Mouse (Mus musculus) limb, embryonic 12.5 days (tissue): ENCODE measurements around the gene Lgr6. TPM values are rescaled to one million over a fixed set of nuclear protein-coding genes. Genes with fewer than 3 reads are reported as not detected.

Source experiments
- ATAC-seq: fragments of 200-750 bp; cut with Nextera tagmentation; 2 replicates; pipeline ENCODE4 v1.8.0; 2017; ENCODE audit warnings: low read depth, moderate TSS enrichment; ENCODE audit not compliant: insufficient number of reproducible peaks, insufficient read depth, low FRiP score, low TSS enrichment
- H3K27ac ChIP-seq: fragments of 300-500 bp; sonication (generic); 2 replicates; pipeline ENCODE4 v1.5.1; 2016; ENCODE audit warnings: mild to moderate bottlenecking, moderate library complexity
- H3K27me3 ChIP-seq: fragments of 300-500 bp; sonication (generic); 2 replicates; pipeline ENCODE4 v1.6.1; 2016; ENCODE audit warnings: mild to moderate bottlenecking, moderate library complexity
- H3K36me3 ChIP-seq: fragments of 300-500 bp; sonication (generic); 2 replicates; pipeline ENCODE4 v1.6.1; 2016; ENCODE audit warnings: mild to moderate bottlenecking, moderate library complexity
- H3K4me1 ChIP-seq: fragments of 300-500 bp; sonication (generic); replicated peaks from 2 replicates; pipeline ENCODE4 v1.6.1; 2016
- H3K4me2 ChIP-seq: fragments of 300-500 bp; sonication (generic); 2 replicates; pipeline ENCODE4 v1.6.1; 2016; ENCODE audit warnings: mild to moderate bottlenecking, moderate library complexity
- H3K4me3 ChIP-seq: fragments of 300-500 bp; sonication (generic); replicated peaks from 2 replicates; pipeline ENCODE4 v1.5.1; 2016; ENCODE audit warnings: mild to moderate bottlenecking
- H3K9ac ChIP-seq: fragments of 300-500 bp; sonication (generic); replicated peaks from 2 replicates; pipeline ENCODE4 v1.6.1; 2016; ENCODE audit warnings: mild to moderate bottlenecking, moderate library complexity
- H3K9me3 ChIP-seq: fragments of 300-500 bp; sonication (generic); 2 replicates; pipeline ENCODE4 v1.6.1; 2016; ENCODE audit warnings: mild to moderate bottlenecking, moderate library complexity
- WGBS: fragments of 180-500 bp; shearing (Covaris S2); methylation state at CpG from one replicate; pipeline ENCODE4 v1.1.7; 2016; 5-methylcytosine and 5-hydroxymethylcytosine counted together
- polyA plus RNA-seq: library from polyadenylated mRNA; unstranded; fragments of >200 nt; fragmentation: Nextera tagmentation; extraction: Ambion mirVana; gene quantifications from 2 replicates; pipeline ENCODE4 v1.2.1, GENCODE M21; 2016

Lgr6 gene
- polyA plus RNA-seq, 1 experiment from 2014 or later = 1.6 TPM

DNA sequence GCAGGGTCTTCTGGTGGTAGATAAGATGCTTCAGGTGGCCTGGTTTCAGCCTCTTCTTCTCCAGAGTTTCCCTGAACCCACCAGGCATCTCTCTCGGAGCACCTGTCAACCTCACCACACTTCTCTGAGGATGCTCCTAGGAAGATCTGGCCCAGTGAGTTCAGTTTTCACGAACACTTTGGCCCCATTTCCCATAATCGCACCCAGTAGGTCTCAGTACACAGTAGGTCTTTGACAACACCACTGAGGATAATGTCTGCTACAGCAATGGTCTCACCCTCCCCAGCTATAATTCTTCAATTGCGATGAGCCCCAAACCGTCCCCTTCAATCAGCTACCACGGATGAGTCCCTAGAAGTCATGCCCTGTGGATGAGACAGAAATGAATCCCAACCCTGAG lies 7.6 kb downstream of the Lgr6 start:
- no peak overlapping the region for H3K9ac ChIP-seq
- no peak overlapping the region for H3K4me3 ChIP-seq
- no peak overlapping the region for H3K4me2 ChIP-seq
- H3K9me3 ChIP-seq = no peaks in the 10 kb centered on the region
- H3K4me1 ChIP-seq = peaks cover 13% of the 10 kb centered on the region; the same call in 1 of the 2 replicates
- H3K27ac ChIP-seq = no peak overlapping the region
- H3K36me3 ChIP-seq = no peaks in the 10 kb centered on the region
- H3K27me3 ChIP-seq = peaks cover 50% of the 10 kb centered on the region
- ATAC-seq = no peak
- WGBS = 93% methylated on average over 6 of the region's 6 CpGs

DNA sequence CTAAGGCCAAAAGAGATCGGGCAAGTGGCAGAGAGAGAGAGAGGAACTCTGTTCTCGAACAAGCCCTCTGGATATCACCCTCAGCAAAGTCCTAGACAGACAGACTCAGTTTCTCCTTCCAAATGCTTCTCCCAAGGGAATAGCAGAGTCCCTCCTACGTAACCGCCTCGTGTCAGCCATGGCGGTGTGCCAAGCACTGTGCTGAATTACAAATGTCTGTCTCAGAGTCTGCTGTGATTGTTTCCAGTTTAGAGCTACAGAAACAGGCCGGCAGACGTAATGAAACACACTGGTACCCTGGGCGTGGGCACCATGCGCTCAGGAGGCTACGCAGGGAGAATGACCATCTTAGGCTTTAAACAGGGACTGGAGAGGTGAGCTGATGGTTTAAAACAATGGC lies 8.8 kb downstream of the Lgr6 start:
- H3K4me2 ChIP-seq = no peak overlapping the region
- H3K4me3 ChIP-seq = no peak overlapping the region
- 80% methylated on average over 11 of the region's 11 CpGs for WGBS
- no peak for ATAC-seq
- no peak overlapping the region for H3K27ac ChIP-seq
- no peak overlapping the region for H3K9ac ChIP-seq
- no peaks in the 10 kb centered on the region for H3K9me3 ChIP-seq
- peaks cover 39% of the 10 kb centered on the region for H3K27me3 ChIP-seq
- peaks cover 13% of the 10 kb centered on the region; the same call in 1 of the 2 replicates for H3K4me1 ChIP-seq
- H3K36me3 ChIP-seq = no peaks in the 10 kb centered on the region

DNA sequence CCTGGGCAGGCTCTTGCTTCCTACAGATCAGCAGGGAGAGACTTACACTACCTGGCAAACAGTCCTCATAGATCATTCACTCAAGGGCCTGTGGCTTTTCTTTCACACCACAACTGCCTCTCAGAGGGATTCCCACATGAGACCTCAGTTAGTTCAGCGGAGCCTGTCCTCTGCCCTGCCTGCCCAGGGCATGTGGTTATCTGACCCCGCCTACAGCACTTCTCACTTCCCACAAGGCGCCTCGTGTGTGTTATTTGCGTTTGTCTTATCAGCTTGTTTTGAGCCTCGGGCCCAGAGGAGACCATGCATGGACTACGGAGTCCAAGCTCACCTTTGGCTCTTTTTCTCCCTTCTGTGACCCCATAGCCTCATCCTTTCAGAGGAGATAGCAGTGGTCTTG lies 9.9 kb downstream of the Lgr6 start:
- no peak overlapping the region for H3K27ac ChIP-seq
- no peaks in the 10 kb centered on the region for H3K36me3 ChIP-seq
- no peak overlapping the region for H3K4me3 ChIP-seq
- WGBS = 39% methylated on average over 7 of the region's 7 CpGs
- ATAC-seq = no peak
- no peak overlapping the region for H3K9ac ChIP-seq
- H3K4me2 ChIP-seq = no peak overlapping the region
- H3K4me1 ChIP-seq = peaks cover 13% of the 10 kb centered on the region; the same call in 1 of the 2 replicates
- H3K9me3 ChIP-seq = no peaks in the 10 kb centered on the region
- H3K27me3 ChIP-seq = peaks cover 32% of the 10 kb centered on the region

DNA sequence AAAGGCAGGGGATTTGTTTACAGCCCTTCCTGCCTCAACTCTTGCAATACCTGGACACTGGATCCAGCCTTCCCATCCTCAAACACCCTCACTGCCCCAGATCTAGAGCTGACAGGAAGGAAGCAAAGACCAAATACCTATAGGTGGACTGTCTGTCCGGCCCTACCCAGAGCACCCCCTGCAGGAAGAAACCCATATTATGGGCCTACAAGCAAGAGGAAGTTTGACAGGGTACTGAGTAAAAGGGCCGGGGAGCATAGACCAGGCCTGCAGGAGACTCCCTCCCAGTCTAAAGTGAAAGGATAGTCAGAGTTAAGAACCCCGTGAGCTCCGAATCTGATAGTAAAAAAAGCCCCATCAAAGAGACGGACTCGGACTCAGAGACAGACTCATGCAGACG lies 10.4 kb downstream of the Lgr6 start:
- Histone ChIP-seq H3K27me3 (peaks cover 30% of the 10 kb centered on the region), H3K4me2 (no peak overlapping the region), H3K27ac (no peak overlapping the region), H3K4me3 (no peak overlapping the region), H3K9me3 (no peaks in the 10 kb centered on the region), H3K36me3 (no peaks in the 10 kb centered on the region), H3K9ac (no peak overlapping the region), H3K4me1 (peaks cover 13% of the 10 kb centered on the region; the same call in 1 of the 2 replicates)
- WGBS = 71% methylated on average over 7 of the region's 7 CpGs
- no peak for ATAC-seq

DNA sequence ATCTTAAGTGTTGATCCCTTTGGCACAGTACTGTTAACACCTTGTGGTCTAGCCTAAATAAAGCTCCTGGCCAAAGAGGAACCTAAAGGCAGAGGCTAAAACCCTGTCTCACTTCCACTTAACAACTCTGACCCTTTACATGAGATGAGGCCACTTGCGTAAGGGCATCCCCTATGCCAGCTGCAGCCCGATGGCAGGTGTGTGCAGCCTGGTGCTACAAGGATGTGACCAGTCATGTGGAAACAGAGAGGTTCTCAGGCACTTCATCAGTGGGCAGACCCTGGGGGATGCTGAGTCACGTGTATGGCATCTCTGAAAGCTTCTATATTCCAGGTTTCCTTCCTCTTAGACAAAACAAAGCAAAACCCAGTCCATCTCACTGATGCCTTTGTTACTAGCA lies 14.2 kb downstream of the Lgr6 start:
- 79% methylated on average over 3 of the region's 3 CpGs for WGBS
- Histone ChIP-seq H3K9me3 (no peaks in the 10 kb centered on the region), H3K27ac (no peak overlapping the region), H3K9ac (no peak overlapping the region), H3K4me1 (peaks cover 8% of the 10 kb centered on the region; the same call in 1 of the 2 replicates), H3K36me3 (no peaks in the 10 kb centered on the region), H3K4me2 (no peak overlapping the region), H3K27me3 (peaks cover 38% of the 10 kb centered on the region), H3K4me3 (no peak overlapping the region)
- no peak for ATAC-seq

DNA sequence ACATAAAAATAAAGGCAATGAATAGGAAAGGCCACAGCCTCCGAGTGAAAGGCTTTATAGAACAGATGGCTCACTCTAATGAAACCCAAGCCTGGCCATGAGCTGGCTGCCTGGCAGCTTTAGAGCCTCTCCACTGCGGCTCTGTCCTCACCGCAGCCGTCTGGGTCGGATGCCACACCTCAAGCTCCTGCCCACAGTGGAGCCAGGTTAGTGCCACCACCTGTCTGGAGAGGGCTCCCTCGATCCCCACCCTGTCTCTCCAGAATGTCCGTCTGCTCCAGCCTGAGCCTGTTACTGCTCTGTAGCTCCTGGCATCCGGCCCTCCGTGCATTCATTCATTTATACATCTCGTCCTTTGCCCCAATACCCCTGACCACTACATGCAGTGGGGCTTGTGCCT lies 15.4 kb downstream of the Lgr6 start:
- Histone ChIP-seq H3K4me3 (no peak overlapping the region), H3K4me1 (peaks cover 7% of the 10 kb centered on the region; the same call in 1 of the 2 replicates), H3K27me3 (peaks cover 50% of the 10 kb centered on the region), H3K9me3 (no peaks in the 10 kb centered on the region), H3K4me2 (no peak overlapping the region), H3K9ac (no peak overlapping the region), H3K27ac (no peak overlapping the region), H3K36me3 (no peaks in the 10 kb centered on the region)
- no peak for ATAC-seq
- WGBS = 65% methylated on average over 10 of the region's 10 CpGs

DNA sequence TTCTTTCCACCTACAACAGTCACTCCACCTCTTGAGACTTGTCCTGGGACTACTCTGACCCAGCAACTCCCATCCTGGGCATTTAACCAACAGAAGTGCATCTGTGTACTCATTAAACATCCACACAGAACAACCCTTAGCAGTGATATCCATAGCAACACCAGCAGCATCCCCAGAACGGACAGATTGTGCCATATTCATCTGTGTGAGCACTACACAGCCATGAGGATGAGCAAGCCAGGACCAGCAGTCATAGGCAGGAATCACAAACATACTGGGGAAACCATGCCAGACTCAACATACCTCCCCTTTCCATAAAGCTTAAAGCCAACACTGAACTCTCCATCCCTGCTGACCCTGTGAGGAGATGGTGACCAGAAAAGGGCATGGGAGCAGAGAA lies 17.7 kb downstream of the Lgr6 start:
- ATAC-seq = no peak

DNA sequence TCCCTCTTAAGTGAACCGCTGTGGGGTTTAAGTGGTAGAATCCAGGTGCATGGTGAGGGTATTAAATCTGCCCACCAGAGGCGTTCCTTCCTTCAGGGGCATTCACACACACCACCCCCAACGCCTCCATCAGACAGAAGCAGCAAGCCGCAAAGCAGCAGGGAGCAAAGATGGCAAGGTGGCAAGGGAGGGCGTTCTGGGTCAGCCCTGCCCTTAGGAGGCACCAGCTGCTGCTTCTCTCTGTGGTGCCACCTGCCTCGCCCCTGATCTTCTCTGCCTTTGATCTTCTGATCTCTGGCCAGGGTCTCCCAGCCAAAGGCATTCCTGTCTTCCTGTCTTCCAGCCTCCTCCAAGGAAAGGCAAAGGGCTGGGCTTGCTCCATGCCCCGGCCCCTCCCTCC lies 19.1 kb downstream of the Lgr6 start:
- no peak for ATAC-seq
- H3K9ac ChIP-seq = no peak overlapping the region
- H3K4me1 ChIP-seq = peaks cover 7% of the 10 kb centered on the region; the same call in 1 of the 2 replicates
- no peak overlapping the region for H3K27ac ChIP-seq
- 18% methylated on average over 7 of the region's 7 CpGs for WGBS
- no peak overlapping the region for H3K4me3 ChIP-seq
- no peaks in the 10 kb centered on the region for H3K36me3 ChIP-seq
- no peaks in the 10 kb centered on the region for H3K9me3 ChIP-seq
- peaks cover 78% of the 10 kb centered on the region for H3K27me3 ChIP-seq
- no peak overlapping the region for H3K4me2 ChIP-seq

More for the DNA sequence above, 17.7 kb downstream of the Lgr6 start:
- Histone ChIP-seq H3K36me3 (no peaks in the 10 kb centered on the region), H3K4me1 (peaks cover 7% of the 10 kb centered on the region; the same call in 1 of the 2 replicates), H3K27me3 (peaks cover 72% of the 10 kb centered on the region), H3K4me3 (no peak overlapping the region), H3K27ac (no peak overlapping the region), H3K9me3 (no peaks in the 10 kb centered on the region), H3K9ac (no peak overlapping the region), H3K4me2 (no peak overlapping the region)
- 76% methylated on average over 1 of the region's 1 CpGs for WGBS

DNA sequence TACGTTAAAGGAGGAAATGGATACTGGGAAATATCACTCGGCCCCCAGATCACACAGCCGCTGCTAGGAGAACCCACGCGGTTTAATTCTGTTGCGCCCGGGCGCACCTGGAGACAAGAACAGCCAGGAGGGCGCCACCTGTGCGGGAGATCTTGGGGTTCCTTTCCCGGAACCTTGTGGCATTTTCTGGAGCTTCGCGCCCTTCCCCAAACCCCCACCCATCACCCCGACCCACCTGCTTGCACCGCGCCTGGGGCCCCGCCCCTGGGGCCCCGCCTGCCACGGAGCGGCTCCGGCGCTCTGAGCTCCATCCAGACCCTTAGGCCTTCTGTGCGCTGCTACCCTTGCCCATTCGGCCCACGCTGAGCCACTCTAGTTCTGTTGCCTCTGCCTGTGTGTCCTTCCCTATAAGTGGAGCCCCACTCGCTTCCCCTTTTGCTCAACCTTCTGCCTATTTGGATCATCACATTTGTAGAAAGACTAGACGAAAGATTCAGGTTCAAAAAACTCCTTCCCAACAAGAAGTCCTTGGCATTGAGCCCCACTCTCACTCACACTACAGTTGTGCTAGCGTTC lies 19.7 kb downstream of the Lgr6 start:
- Histone ChIP-seq H3K27me3 (peaks cover 75% of the 10 kb centered on the region), H3K4me3 (peak overlapping the region; percentile 19), H3K4me2 (peak overlapping the region; percentile 42), H3K9ac (no peak overlapping the region), H3K4me1 (peaks cover 7% of the 10 kb centered on the region; the same call in 1 of the 2 replicates), H3K27ac (no peak overlapping the region), H3K9me3 (no peaks in the 10 kb centered on the region), H3K36me3 (no peaks in the 10 kb centered on the region)
- WGBS = 10% methylated on average over 28 of the region's 28 CpGs
- ATAC-seq = no peak

DNA sequence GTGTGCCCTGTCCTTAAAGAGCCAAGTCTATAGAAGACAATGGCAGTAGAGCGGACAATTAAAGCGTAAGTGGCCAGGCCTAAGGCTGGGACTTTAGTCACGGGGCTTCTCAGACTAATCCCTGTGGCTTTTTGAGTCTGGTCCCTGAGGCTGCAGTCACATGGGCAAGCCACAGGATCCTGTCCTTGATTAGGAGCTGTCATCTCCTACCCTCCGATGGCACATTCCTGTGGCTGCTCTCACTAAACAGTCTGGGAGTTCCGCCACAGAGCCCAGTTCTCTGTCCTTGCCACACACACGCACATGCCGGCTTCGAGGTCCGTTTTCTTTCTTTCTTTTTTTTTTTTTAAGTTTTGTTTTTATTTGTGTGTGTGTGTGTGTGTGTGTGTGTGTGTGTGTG lies 21.6 kb downstream of the Lgr6 start:
- H3K9me3 ChIP-seq = no peaks in the 10 kb centered on the region
- no peak overlapping the region for H3K4me2 ChIP-seq
- no peaks in the 10 kb centered on the region for H3K36me3 ChIP-seq
- peaks cover 3% of the 10 kb centered on the region; the same call in 1 of the 2 replicates for H3K4me1 ChIP-seq
- no peak for ATAC-seq
- no peak overlapping the region for H3K4me3 ChIP-seq
- peaks cover 67% of the 10 kb centered on the region for H3K27me3 ChIP-seq
- H3K9ac ChIP-seq = no peak overlapping the region
- no peak overlapping the region for H3K27ac ChIP-seq
- 56% methylated on average over 9 of the region's 9 CpGs for WGBS

DNA sequence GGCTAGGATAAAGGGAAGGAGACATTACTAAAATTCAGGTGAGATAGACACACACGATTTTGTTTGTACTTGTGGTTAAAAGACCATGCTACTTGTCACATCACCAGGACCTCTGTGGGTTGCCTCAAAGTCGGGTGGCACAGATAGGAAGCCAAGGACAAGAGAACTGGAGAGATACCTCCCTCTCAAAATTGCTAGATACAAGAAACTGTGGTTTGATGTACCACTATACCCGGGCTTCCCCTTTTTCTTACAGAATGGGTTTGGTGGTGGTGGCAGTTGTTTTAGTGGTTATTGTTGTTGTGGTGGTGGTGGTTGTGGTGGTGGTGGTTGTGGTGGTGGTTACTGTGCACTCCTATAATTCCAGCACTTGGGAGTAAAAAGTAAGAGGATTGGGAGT lies 22.8 kb downstream of the Lgr6 start:
- H3K27ac ChIP-seq = no peak overlapping the region
- no peak overlapping the region for H3K4me3 ChIP-seq
- H3K36me3 ChIP-seq = no peaks in the 10 kb centered on the region
- peaks cover 60% of the 10 kb centered on the region for H3K27me3 ChIP-seq
- WGBS = 79% methylated on average over 3 of the region's 3 CpGs
- no peak overlapping the region for H3K4me2 ChIP-seq
- no peak overlapping the region for H3K9ac ChIP-seq
- no peak for ATAC-seq
- H3K4me1 ChIP-seq = peaks cover 3% of the 10 kb centered on the region; the same call in 1 of the 2 replicates
- H3K9me3 ChIP-seq = no peaks in the 10 kb centered on the region

DNA sequence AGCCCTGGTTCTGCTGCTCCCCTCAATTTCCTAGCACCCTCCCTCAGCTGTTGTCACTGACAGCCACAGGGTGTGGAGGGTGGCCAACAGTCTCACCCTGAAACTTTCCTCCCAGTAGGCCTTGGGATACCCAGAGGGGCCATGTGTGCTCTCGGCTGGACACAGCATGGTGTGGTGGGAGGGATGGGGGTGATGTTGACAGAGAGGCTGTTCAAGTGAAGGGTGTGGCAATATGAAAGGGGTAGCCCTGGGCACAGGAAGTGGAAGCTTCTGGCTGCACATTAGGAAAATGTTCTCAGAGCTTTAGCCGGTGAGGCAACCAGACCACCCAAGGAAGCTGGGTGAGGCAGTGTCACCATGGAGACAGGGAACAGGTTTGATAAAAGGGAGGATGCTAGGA lies 26.1 kb downstream of the Lgr6 start:
- Histone ChIP-seq H3K27ac (no peak overlapping the region), H3K9ac (no peak overlapping the region), H3K4me2 (no peak overlapping the region), H3K4me3 (no peak overlapping the region), H3K27me3 (peaks cover 28% of the 10 kb centered on the region), H3K4me1 (0 out of 2 replicates have a peak, but pooled peaks cover 3% of the 10 kb centered on the region), H3K9me3 (no peaks in the 10 kb centered on the region; the same call in 1 of the 2 replicates), H3K36me3 (no peaks in the 10 kb centered on the region)
- WGBS = 32% methylated on average over 2 of the region's 2 CpGs
- ATAC-seq = no peak
